Mouse (Mus musculus) testis, adult 2 months (tissue): Measurements from ENCODE around the gene Zfp804b.

Experiments used
- CTCF ChIP-seq: fragments of 200-500 bp; IDR thresholded peaks from 2 replicates; pipeline ENCODE4 v1.5.1; 2012; ENCODE audit warnings: low read depth, mild to moderate bottlenecking, inconsistent platforms, low read length, moderate library complexity; ENCODE audit not compliant: control insufficient read depth, insufficient read depth, insufficient replicate concordance
- POLR2A ChIP-seq: fragments of 200-500 bp; IDR thresholded peaks from 2 replicates; pipeline ENCODE4 v1.6.1; 2012; ENCODE audit warnings: low read depth, mild to moderate bottlenecking, inconsistent platforms, low read length, moderate library complexity; ENCODE audit not compliant: control insufficient read depth

DNA sequence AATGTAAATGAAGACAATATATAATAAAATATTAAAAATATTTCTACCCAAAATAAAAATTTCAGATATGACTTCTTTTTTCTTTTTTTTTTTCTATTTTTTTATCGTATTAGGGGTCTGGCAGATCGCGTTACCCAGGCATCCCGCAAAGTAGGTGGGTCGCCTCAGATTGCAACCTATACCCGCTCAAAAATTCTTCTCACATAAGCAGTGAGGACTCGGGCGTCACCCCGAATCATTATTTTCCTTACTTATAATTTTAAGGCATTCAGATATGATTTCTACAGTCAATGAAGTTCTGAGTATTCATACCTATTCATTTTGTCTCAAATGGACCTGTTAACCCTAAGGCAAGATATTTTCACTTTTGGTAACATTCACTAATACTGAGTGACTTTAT lies 167.0 kb downstream of the Zfp804b start:
- TF ChIP-seq CTCF (no peak), POLR2A (no peak)
